Mouse (Mus musculus) ES-Bruce4 (cell line): ENCODE results near the gene Amacr. TPM values are rescaled to one million over a fixed set of nuclear protein-coding genes. Genes with fewer than 3 reads are reported as not detected.

Experiments used
- H3K27ac ChIP-seq: 2 replicates; pipeline ENCODE4 v1.5.1; 2012; ENCODE audit warnings: low read length, inconsistent platforms; ENCODE audit not compliant: insufficient read depth
- H3K27me3 ChIP-seq: 2 replicates; pipeline ENCODE4 v1.6.1; 2012; ENCODE audit warnings: mild to moderate bottlenecking, low read length, inconsistent platforms; ENCODE audit not compliant: control insufficient read depth, poor library complexity, insufficient read depth, severe bottlenecking
- H3K36me3 ChIP-seq: 2 replicates; pipeline ENCODE4 v1.6.1; 2012; ENCODE audit warnings: inconsistent platforms, mild to moderate bottlenecking, low read length, moderate library complexity; ENCODE audit not compliant: control insufficient read depth, poor library complexity, insufficient read depth, severe bottlenecking
- H3K4me1 ChIP-seq: one replicate; pipeline ENCODE4 v1.8.1; 2011; ENCODE audit warnings: low read length; ENCODE audit not compliant: control insufficient read depth, insufficient read depth
- H3K4me3 ChIP-seq: 2 replicates; pipeline ENCODE4 v1.5.1; 2011; ENCODE audit warnings: low read depth, mild to moderate bottlenecking, low read length
- H3K9ac ChIP-seq: 2 replicates; pipeline ENCODE4 v1.6.1; 2012; ENCODE audit warnings: low read depth, mild to moderate bottlenecking, inconsistent platforms; ENCODE audit not compliant: poor library complexity, severe bottlenecking
- H3K9me3 ChIP-seq: replicated peaks from 2 replicates; pipeline ENCODE4 v1.6.1; 2012; ENCODE audit warnings: mild to moderate bottlenecking, low read length, inconsistent platforms; ENCODE audit not compliant: control insufficient read depth, poor library complexity, insufficient read depth, severe bottlenecking
- CTCF ChIP-seq: IDR thresholded peaks from one replicate; pipeline ENCODE4 v1.8.1; 2011; ENCODE audit warnings: low read depth, low read length
- EP300 ChIP-seq: IDR thresholded peaks from 2 replicates; pipeline ENCODE4 v1.6.1; 2011; ENCODE audit warnings: low read depth, low read length; ENCODE audit not compliant: insufficient read depth
- POLR2A ChIP-seq: IDR thresholded peaks from one replicate; pipeline ENCODE4 v1.8.1; 2011; ENCODE audit warnings: low read length; ENCODE audit not compliant: insufficient read depth
- polyA plus RNA-seq: library from polyadenylated mRNA; stranded (reverse); fragments of >200 nt; gene quantifications from 2 replicates; pipeline ENCODE4 v1.2.4, GENCODE M21; 2011; ENCODE audit warnings: low read depth; ENCODE audit not compliant: missing spikeins, insufficient read depth, insufficient read length

Amacr gene
- polyA plus RNA-seq, 1 experiment: 15.0 TPM

DNA sequence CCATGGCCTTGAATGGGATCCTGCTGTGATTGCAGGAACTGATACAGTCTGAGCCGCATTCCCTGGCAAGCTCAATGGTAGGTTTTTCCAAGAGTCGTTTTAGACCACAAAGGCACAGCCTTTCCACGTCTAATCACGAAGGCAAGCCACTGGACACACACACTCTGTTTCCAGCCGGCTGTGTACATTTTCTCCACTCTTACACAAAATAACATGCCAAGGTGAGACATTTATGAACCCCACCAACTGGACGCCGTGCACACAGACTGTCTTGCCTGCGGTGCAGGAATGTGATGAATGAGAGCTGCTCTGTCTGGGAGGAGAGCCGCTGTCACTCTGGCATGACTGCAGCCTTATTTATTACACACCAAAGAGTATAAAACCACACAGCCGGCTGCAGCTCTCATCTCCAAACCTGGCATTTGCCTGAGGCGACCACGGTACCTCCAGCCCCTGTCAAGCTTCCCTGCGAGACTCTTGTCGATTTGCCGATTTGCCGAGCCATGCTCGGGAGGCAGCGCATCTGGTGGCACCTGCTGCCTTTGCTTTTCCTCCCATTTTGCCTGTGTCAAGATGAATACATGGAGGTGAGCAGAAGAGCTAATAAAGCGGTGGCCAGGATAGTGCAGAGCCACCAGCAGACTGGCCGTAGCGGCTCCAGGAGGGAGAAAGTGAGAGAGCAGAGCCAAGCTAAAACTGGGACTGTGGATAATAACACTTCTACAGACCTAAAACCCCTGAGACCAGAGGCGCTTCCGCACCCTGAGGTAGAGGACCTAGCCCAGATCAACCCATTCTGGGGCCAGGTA is 29.4 kb upstream of the Amacr start, which contains the start of gene C1qtnf3:
Gene C1qtnf3 (plus strand): TSS at position 382 of the 809 bp plus-strand sequence.
- Histone ChIP-seq H3K36me3 (no peaks in the 10 kb centered on the region), H3K4me1 (no peaks in the 10 kb centered on the region), H3K9me3 (no peaks in the 10 kb centered on the region), H3K9ac (no peak within 1 kb of the TSS), H3K27me3 (no peaks in the 10 kb centered on the region; the same call in 1 of the 2 replicates), H3K27ac (no peak within 1 kb of the TSS), H3K4me3 (peak within 1 kb of the TSS; percentile 28)
- TF ChIP-seq EP300 (no peak), POLR2A (no peak), CTCF (no peak)

DNA sequence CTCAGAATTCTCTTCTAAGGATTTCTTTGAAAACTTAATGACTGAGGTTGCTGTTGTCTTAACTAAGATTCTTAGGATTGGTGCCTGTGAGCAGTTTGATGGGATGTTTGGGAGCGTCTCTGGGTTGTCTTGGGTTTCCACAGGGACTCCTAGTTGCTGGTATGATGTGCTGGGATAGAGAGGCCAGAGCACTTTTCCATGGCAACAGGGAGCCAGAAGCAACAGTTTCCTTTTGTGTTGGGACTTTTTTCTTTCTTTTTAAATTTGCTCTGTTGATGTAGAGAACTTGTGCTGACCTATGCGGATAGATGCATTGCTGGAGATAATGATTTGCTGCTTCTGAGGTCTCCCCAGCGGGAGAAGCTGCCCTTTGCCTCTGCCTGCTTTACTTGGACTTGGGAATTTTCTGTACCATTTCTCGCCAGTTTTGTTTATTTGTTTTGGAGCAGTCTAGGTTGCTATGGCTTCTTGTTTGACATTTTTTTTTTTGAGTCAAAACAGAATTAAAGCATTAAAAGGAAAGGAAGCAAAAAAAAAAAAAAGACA is 28.7 kb upstream of the Amacr start:
- no peaks in the 10 kb centered on the region for H3K9me3 ChIP-seq
- H3K27ac ChIP-seq: no peak overlapping the region
- no peak for TF ChIP-seq CTCF
- no peak for TF ChIP-seq POLR2A
- no peak for TF ChIP-seq EP300
- H3K9ac ChIP-seq: no peak overlapping the region
- no peaks in the 10 kb centered on the region for H3K36me3 ChIP-seq
- no peaks in the 10 kb centered on the region for H3K4me1 ChIP-seq
- no peaks in the 10 kb centered on the region for H3K27me3 ChIP-seq
- H3K4me3 ChIP-seq: no peak overlapping the region

DNA sequence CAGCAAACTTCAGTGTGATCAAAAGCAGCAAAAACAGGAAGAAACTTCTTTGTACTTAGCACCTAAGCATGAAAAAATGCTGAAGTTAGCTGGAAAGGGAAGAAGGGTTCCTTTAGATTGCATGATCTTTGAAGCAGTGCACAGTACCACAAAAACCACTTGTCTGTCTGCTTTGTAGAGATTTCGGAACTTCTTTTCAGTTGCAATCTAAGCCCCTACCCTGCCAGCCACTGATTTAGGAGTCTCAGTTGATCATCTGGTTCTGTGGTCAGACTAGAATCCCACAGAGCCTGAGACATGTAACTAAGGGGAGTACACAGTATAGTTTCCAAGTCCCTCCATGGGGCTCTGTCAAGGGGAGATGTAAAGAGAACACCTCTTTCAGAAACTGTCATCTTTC is 28.1 kb upstream of the Amacr start:
- no peaks in the 10 kb centered on the region for H3K36me3 ChIP-seq
- no peaks in the 10 kb centered on the region for H3K9me3 ChIP-seq
- no peak overlapping the region for H3K9ac ChIP-seq
- no peaks in the 10 kb centered on the region for H3K27me3 ChIP-seq
- no peaks in the 10 kb centered on the region for H3K4me1 ChIP-seq
- H3K27ac ChIP-seq: no peak overlapping the region
- no peak overlapping the region for H3K4me3 ChIP-seq
- TF ChIP-seq EP300 (no peak), POLR2A (no peak), CTCF (no peak)

DNA sequence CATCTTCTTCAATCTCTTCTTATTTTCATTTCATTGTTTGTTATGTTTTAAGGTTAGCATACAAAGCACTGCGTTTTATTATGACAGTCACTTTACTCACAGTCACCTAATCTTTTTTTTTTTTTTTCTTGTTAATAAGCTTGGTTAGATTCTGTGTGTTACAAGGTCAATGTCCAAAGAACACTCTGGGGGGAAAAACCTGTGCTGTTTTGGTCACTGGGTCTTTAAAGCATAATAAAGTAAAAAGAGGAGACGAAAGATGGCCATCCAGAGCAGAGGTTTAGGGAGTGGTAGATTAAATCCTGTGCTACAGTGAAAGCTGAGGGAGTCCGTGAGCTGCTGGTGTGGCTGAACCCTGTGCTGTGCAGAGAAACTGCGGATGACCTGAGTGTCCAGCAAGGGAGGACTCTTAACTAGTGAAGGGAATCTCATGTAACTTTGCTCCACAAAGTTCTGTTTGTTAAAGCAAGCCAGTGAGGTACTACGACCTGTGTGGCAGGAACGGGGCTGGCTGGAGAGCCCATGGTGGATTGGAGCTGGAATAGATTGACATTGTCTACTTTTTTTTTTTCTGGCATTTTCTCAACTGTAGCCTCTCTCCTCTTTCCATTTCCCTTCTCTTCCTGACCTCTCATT is 27.1 kb upstream of the Amacr start:
- TF ChIP-seq POLR2A (no peak), EP300 (no peak), CTCF (no peak)
- Histone ChIP-seq H3K9me3 (no peaks in the 10 kb centered on the region), H3K9ac (no peak overlapping the region), H3K36me3 (no peaks in the 10 kb centered on the region), H3K4me3 (no peak overlapping the region), H3K27me3 (no peaks in the 10 kb centered on the region), H3K27ac (no peak overlapping the region), H3K4me1 (no peaks in the 10 kb centered on the region)

DNA sequence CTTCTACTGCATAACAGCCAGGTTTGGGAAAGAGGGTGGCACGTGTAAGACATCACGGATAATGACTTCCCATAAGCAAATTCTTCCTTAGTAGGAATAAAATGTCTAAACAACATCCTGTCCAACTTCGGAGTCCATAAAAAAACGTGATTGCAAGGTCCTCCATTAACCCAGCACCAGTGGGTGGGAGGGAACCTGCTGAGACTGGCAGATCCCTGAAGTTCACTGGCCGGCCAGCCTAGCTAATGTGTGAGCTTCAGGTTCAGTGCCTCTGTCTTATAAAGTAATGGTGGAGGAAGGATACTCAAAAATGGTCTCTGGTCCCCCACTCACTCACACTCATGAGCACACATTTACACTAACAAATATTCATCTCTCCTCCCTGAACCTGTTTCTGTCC is 26.4 kb upstream of the Amacr start:
- H3K27me3 ChIP-seq: no peaks in the 10 kb centered on the region
- no peaks in the 10 kb centered on the region for H3K36me3 ChIP-seq
- no peaks in the 10 kb centered on the region for H3K9me3 ChIP-seq
- no peak overlapping the region for H3K27ac ChIP-seq
- no peak overlapping the region for H3K4me3 ChIP-seq
- H3K9ac ChIP-seq: no peak overlapping the region
- TF ChIP-seq EP300 (no peak), CTCF (no peak), POLR2A (no peak)
- no peaks in the 10 kb centered on the region for H3K4me1 ChIP-seq

DNA sequence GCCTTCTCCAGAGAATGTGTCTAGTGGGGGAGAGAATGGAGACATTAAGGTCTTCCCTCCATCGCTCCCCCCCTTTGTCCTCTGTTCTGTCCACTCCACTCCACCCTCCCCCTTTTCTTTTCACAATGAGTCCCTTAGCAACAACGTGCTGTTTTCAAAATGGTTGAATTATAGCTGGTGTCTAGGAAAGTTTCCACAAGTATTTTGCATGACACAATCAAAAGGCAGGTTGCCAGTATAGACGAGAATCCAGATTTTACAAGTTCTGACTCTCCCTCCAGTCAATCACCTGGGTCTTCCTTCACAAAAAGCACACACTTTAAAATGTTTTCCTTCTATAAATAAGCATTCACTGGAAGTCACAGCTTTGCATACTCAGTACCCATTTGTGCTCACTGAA is 24.9 kb upstream of the Amacr start:
- Histone ChIP-seq H3K4me3 (no peak overlapping the region), H3K27me3 (no peaks in the 10 kb centered on the region), H3K9ac (no peak overlapping the region), H3K9me3 (no peaks in the 10 kb centered on the region), H3K4me1 (no peaks in the 10 kb centered on the region), H3K27ac (no peak overlapping the region), H3K36me3 (no peaks in the 10 kb centered on the region)
- TF ChIP-seq EP300 (no peak), CTCF (no peak)
